Mouse (Mus musculus): ENCODE results near the gene Plk3. TPM values are rescaled to one million over a fixed set of nuclear protein-coding genes. Genes with fewer than 3 reads are reported as not detected.

Plk3 gene
- polyA plus RNA-seq, 1 experiment from 2014 or later: 36.8 TPM

GRCm38 (mm10) chr4:117149291-117150211, 15.8 kb upstream of the Plk3 start:
- peaks cover 68% of the 10 kb centered on the region for H3K36me3 ChIP-seq
- H3K9me3 ChIP-seq (replicated peaks): no peaks in the 10 kb centered on the region
- no peaks in the 10 kb centered on the region for H3K27me3 ChIP-seq (ENCODE audit: low read depth, poor library complexity, severe bottlenecking)
- no peak for DNase-seq (ENCODE audit: low spot score)
- WGBS: 73% methylated on average over 6 of the region's 6 CpGs
- no peak overlapping the region for H3K4me3 ChIP-seq
- peaks cover 20% of the 10 kb centered on the region for H3K4me1 ChIP-seq
- H3K27ac ChIP-seq (replicated peaks): no peak overlapping the region

DNA sequence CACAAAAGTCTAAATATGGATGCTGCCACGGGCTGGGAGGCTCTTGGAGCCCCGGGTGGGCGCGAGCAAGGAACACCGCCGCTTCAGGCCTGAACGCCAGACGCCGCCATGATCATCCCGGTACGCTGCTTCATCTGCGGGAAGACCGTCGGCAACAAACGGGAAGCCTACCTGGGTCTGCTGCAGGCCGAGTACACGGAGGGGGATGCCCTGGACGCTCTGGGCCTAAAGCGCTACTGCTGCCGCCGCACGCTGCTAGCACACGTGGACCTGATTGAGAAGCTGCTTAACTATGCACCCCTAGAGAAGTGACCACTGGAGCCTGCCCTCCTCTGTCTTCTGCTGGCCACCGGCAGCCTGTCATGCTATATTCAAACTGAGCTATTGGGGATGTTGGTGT, 15.1 kb upstream of the Plk3 start:
- DNase-seq (ENCODE audit: low spot score): no peak
- 0 out of 2 replicates have a peak, but pooled peaks cover 3% of the 10 kb centered on the region for H3K27me3 ChIP-seq (ENCODE audit: low read depth, poor library complexity, severe bottlenecking)
- peaks cover 13% of the 10 kb centered on the region for H3K4me1 ChIP-seq
- no peak overlapping the region for H3K4me3 ChIP-seq
- H3K9me3 ChIP-seq (replicated peaks): no peaks in the 10 kb centered on the region
- no peak overlapping the region for H3K27ac ChIP-seq (replicated peaks)
- WGBS: 77% methylated on average over 24 of the region's 24 CpGs
- H3K36me3 ChIP-seq: peaks cover 61% of the 10 kb centered on the region

DNA sequence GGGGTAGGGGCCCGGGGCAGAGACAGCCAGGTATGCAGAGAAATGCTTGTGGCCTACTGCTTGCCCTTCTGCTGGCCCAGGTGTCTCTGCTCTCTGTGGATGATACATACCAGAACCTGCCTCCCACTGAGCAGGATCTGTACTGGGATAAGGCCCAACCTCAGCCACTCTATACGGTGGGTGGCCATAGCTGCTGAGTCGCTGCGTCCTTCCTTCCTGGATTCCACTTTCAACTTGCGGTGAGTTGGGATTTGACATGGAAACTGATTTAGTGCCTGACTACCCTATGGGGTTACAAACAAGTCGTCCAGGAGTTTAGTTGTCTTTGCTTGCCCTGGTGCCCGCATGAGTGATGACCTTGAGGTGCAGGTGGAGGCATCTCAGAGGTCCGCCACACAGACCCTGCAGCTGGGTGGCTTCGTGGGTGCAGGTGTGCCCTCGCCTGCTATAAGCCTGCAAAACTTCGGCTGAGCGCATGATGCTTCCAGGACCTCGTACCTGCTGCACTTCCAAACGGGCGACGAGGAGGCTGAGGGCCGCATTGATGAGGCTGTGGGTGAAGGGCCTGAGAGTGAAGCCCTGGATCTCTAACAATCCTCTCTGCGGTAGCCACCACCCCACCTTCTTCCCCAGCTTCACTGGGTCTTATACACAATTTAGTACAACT, 14.4 kb upstream of the Plk3 start:
- DNase-seq (ENCODE audit: low spot score): no peak
- H3K36me3 ChIP-seq: peaks cover 54% of the 10 kb centered on the region
- 90% methylated on average over 18 of the region's 18 CpGs for WGBS
- H3K9me3 ChIP-seq (replicated peaks): no peaks in the 10 kb centered on the region
- H3K4me1 ChIP-seq: peaks cover 7% of the 10 kb centered on the region
- H3K4me3 ChIP-seq: no peak overlapping the region
- 0 out of 2 replicates have a peak, but pooled peaks cover 5% of the 10 kb centered on the region for H3K27me3 ChIP-seq (ENCODE audit: low read depth, poor library complexity, severe bottlenecking)
- no peak overlapping the region for H3K27ac ChIP-seq (replicated peaks)

DNA sequence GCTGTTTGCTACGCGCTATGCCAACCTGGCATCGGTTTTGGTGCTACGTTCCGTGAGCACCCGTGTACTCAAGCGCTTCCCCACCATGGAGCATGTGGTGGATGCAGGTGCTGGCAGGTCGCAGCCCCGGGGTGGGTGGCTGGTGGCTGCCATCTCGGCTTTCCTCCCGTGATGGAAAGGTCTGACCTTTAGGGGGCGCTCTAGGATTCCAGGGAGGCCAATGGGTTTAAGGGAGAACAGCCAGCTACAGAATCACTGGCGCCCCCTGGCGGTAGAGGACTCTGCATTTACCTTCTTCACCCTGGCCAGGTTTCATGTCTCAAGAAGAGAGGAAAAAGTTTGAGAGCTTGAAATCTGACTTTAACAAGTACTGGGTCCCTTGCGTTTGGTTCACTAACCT, 12.4 kb upstream of the Plk3 start:
- peak; percentile 84 for DNase-seq (ENCODE audit: low spot score)
- H3K27me3 ChIP-seq (ENCODE audit: low read depth, poor library complexity, severe bottlenecking): 0 out of 2 replicates have a peak, but pooled peaks cover 5% of the 10 kb centered on the region
- H3K4me3 ChIP-seq: no peak overlapping the region
- H3K4me1 ChIP-seq: 0 out of 2 replicates have a peak, but pooled peaks cover 3% of the 10 kb centered on the region
- H3K36me3 ChIP-seq: peaks cover 35% of the 10 kb centered on the region
- WGBS: 30% methylated on average over 15 of the region's 15 CpGs
- H3K9me3 ChIP-seq (replicated peaks): no peaks in the 10 kb centered on the region
- no peak overlapping the region for H3K27ac ChIP-seq (replicated peaks)

DNA sequence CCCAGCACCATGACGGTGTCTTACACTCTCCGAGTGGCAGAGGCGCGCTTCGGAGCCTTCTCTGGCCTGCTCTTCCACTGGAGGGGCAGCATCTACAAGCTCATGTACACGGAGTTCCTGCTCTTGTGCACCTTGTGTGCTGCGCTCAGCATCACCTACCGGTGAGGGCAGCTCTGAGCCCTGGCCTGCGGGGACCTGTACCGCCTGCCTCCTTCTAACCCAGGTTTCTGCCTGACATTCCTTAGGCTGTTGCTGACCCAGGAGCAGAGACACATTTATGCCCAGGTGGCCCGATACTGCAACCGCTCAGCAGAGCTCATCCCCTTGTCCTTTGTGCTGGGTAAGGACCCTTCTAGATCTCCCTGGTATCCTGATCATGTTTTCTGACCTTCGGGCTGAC, 11.5 kb upstream of the Plk3 start:
- WGBS: 92% methylated on average over 13 of the region's 13 CpGs
- no peak for DNase-seq (ENCODE audit: low spot score)
- 0 out of 2 replicates have a peak, but pooled peaks cover 5% of the 10 kb centered on the region for H3K27me3 ChIP-seq (ENCODE audit: low read depth, poor library complexity, severe bottlenecking)
- H3K27ac ChIP-seq (replicated peaks): no peak overlapping the region
- H3K9me3 ChIP-seq (replicated peaks): no peaks in the 10 kb centered on the region
- H3K36me3 ChIP-seq: peaks cover 26% of the 10 kb centered on the region
- H3K4me3 ChIP-seq: no peak overlapping the region
- 0 out of 2 replicates have a peak, but pooled peaks cover 5% of the 10 kb centered on the region for H3K4me1 ChIP-seq

DNA sequence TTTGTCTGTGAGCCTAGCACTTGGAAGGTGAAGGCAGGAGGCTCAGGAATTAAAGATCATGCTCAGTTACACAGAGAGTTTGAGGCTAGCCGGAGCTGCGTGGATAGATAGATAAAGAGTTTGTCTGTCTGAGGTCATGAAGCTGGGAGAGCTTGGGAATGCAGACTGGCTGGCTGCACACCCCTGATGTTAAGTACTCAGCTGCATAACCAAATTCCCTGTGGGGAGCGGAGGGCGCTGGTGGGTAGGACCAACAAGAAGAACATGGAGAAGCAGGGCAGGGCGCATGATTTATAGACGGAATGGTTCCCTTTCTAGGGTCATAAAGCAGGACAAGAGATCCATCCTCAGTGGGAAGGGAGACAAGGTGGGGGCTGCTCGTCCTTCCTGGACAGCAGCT, 9.3 kb upstream of the Plk3 start:
- Histone ChIP-seq H3K27me3 (ENCODE audit: low read depth, poor library complexity, severe bottlenecking) (0 out of 2 replicates have a peak, but pooled peaks cover 5% of the 10 kb centered on the region), H3K36me3 (0 out of 2 replicates have a peak, but pooled peaks cover 5% of the 10 kb centered on the region), H3K4me3 (no peak overlapping the region), H3K27ac (replicated peaks) (no peak overlapping the region), H3K4me1 (peaks cover 16% of the 10 kb centered on the region), H3K9me3 (replicated peaks) (no peaks in the 10 kb centered on the region)
- whole genome bisulfite sequencing: 73% methylated on average over 7 of the region's 7 CpGs
- DNase-seq (ENCODE audit: low spot score): no peak

GRCm38 (mm10) chr4:117140613-117141012, 6.8 kb upstream of the Plk3 start:
- no peak for DNase-seq (ENCODE audit: low spot score)
- H3K4me1 ChIP-seq: peaks cover 25% of the 10 kb centered on the region
- WGBS: 40% methylated on average over 4 of the region's 4 CpGs
- no peaks in the 10 kb centered on the region for H3K36me3 ChIP-seq
- H3K27me3 ChIP-seq (ENCODE audit: low read depth, poor library complexity, severe bottlenecking): 0 out of 2 replicates have a peak, but pooled peaks cover 5% of the 10 kb centered on the region
- no peak overlapping the region for H3K4me3 ChIP-seq
- H3K9me3 ChIP-seq (replicated peaks): no peaks in the 10 kb centered on the region
- H3K27ac ChIP-seq (replicated peaks): no peak overlapping the region

DNA sequence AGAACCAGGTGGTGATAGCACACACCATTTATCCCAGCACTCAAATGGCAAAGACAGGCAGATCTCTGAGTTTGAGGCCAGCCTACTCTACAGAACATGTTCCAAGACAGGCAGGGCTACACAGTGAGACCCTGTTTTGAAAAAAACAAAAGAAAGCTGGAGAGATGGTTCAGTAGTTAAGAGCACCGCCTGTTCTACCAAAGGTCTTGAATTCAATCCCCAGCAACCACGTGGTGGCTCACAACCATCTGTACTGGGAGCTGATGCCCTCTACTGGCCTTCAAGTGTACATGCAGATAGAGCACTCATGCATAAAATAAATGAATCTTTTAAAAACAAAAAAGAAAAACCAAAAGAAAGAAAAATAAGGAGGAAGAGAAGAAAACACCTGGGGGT, 5.5 kb upstream of the Plk3 start:
- H3K27me3 ChIP-seq (ENCODE audit: low read depth, poor library complexity, severe bottlenecking): 0 out of 2 replicates have a peak, but pooled peaks cover 5% of the 10 kb centered on the region
- no peak overlapping the region for H3K4me3 ChIP-seq
- H3K27ac ChIP-seq (replicated peaks): peak overlapping the region; percentile 39; the same call in 1 of the 2 replicates
- no peak for DNase-seq (ENCODE audit: low spot score)
- peaks cover 39% of the 10 kb centered on the region for H3K4me1 ChIP-seq
- no peaks in the 10 kb centered on the region for H3K36me3 ChIP-seq
- no peaks in the 10 kb centered on the region for H3K9me3 ChIP-seq (replicated peaks)
- WGBS: 0% methylated on average over 2 of the region's 2 CpGs

GRCm38 (mm10) chr4:117138295-117139216, 4.8 kb upstream of the Plk3 start:
- Histone ChIP-seq H3K27ac (replicated peaks) (peak overlapping the region; percentile 39; the same call in 1 of the 2 replicates), H3K4me3 (no peak overlapping the region), H3K9me3 (replicated peaks) (no peaks in the 10 kb centered on the region), H3K4me1 (peaks cover 44% of the 10 kb centered on the region), H3K36me3 (no peaks in the 10 kb centered on the region), H3K27me3 (ENCODE audit: low read depth, poor library complexity, severe bottlenecking) (no peaks in the 10 kb centered on the region)
- DNase-seq (ENCODE audit: low spot score): no peak
- WGBS: 67% methylated on average over 16 of the region's 17 CpGs

GRCm38 (mm10) chr4:117136034-117136433, 2.3 kb upstream of the Plk3 start:
- H3K9me3 ChIP-seq (replicated peaks): no peaks in the 10 kb centered on the region
- H3K27ac ChIP-seq (replicated peaks): no peak overlapping the region
- H3K36me3 ChIP-seq: peaks cover 7% of the 10 kb centered on the region
- no peak for DNase-seq (ENCODE audit: low spot score)
- H3K4me3 ChIP-seq: 0 out of 2 replicates have a peak overlapping the region, but pooled peaks have one; percentile 1
- H3K4me1 ChIP-seq: peaks cover 66% of the 10 kb centered on the region
- 22% methylated on average over 8 of the region's 8 CpGs for WGBS
- H3K27me3 ChIP-seq (ENCODE audit: low read depth, poor library complexity, severe bottlenecking): peaks cover 22% of the 10 kb centered on the region

DNA sequence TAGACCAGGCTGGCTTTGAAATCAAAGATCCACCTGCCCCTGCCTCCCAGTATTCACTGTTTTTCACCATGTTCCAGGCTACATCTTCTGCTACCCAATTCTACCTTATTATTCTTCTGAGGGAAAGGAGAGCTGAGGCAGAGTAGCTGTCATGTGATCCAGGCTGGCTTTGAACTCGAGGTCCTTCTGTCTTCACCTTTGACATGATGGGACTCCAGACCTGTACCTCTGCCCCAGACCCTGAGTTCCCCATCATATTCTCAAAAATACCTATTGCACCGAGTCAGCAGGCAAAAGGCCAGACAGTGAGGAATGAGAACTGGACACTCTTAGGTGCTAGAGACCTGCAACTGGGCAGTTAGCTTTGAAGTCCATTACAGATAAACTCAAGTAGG, 835 bp upstream of the Plk3 start:
- Histone ChIP-seq H3K36me3 (peaks cover 21% of the 10 kb centered on the region), H3K4me3 (peak overlapping the region; percentile 95; the same call in 1 of the 2 replicates), H3K9me3 (replicated peaks) (no peaks in the 10 kb centered on the region), H3K27ac (replicated peaks) (peak overlapping the region; percentile 93; the same call in 1 of the 2 replicates), H3K27me3 (ENCODE audit: low read depth, poor library complexity, severe bottlenecking) (peaks cover 35% of the 10 kb centered on the region), H3K4me1 (peaks cover 78% of the 10 kb centered on the region)
- DNase-seq (ENCODE audit: low spot score): no peak
- WGBS: 34% methylated on average over 2 of the region's 2 CpGs

- H3K36me3 ChIP-seq: peaks cover 33% of the 10 kb centered on the region
- peaks cover 35% of the 10 kb centered on the region for H3K27me3 ChIP-seq (ENCODE audit: low read depth, poor library complexity, severe bottlenecking)
- DNase-seq (ENCODE audit: low spot score): no peak
- H3K9me3 ChIP-seq (replicated peaks): no peaks in the 10 kb centered on the region
- under 1% methylated on average over 42 of the region's 42 CpGs for WGBS
- H3K4me3 ChIP-seq: peak overlapping the region; percentile 95
- peaks cover 78% of the 10 kb centered on the region for H3K4me1 ChIP-seq
- peak overlapping the region; percentile 93 for H3K27ac ChIP-seq (replicated peaks)
These were observed 382 bp downstream of the Plk3 start for GRCm38 (mm10) chr4:117133366-117133796.
